Mouse (Mus musculus) spleen, adult 2 months (tissue): ENCODE measurements around the gene Tmem59.

Source experiments
- CTCF ChIP-seq: fragments of 200-500 bp; IDR thresholded peaks from 2 replicates; pipeline ENCODE4 v1.5.1; 2011; ENCODE audit warnings: mild to moderate bottlenecking, inconsistent platforms; ENCODE audit not compliant: insufficient read depth, insufficient read length, insufficient replicate concordance; ENCODE audit errors: extremely low read depth
- POLR2A ChIP-seq: fragments of 200-500 bp; IDR thresholded peaks from 2 replicates; pipeline ENCODE4 v1.6.1; 2011; ENCODE audit warnings: low read depth, low read length, inconsistent platforms

- TF ChIP-seq CTCF (no peak), POLR2A (no peak)
Observed at GRCm38 (mm10) chr4:107213279-107214011, 35.2 kb downstream of the Tmem59 start.
